Mouse (Mus musculus) erythroblast, embryonic 14.5 days (primary cell): ENCODE data around the gene Fbxo42. TPM values are rescaled to one million over a fixed set of nuclear protein-coding genes. Genes with fewer than 3 reads are reported as not detected.
"Not testable (repeated sequence)": the region's sequence is repeated elsewhere in the genome, so short reads cannot be mapped to it uniquely, and the experiment has no call there.

ENCODE experiments used
- H3K27me3 ChIP-seq: 2 replicates; pipeline ENCODE4 v1.6.1; 2012; ENCODE audit warnings: inconsistent platforms; ENCODE audit not compliant: control insufficient read depth
- H3K36me3 ChIP-seq: 2 replicates; pipeline ENCODE4 v1.6.1; 2012; ENCODE audit warnings: mild to moderate bottlenecking, inconsistent platforms; ENCODE audit not compliant: control insufficient read depth
- H3K4me1 ChIP-seq: 2 replicates; pipeline ENCODE4 v1.6.1; 2012; ENCODE audit warnings: inconsistent platforms; ENCODE audit not compliant: control insufficient read depth
- H3K4me3 ChIP-seq: replicated peaks from 2 replicates; pipeline ENCODE3; 2012; ENCODE audit warnings: moderate library complexity, mild to moderate bottlenecking, inconsistent platforms
- H3K9me3 ChIP-seq: 2 replicates; pipeline ENCODE4 v1.6.1; 2012; ENCODE audit warnings: low read length, inconsistent platforms, mixed read lengths; ENCODE audit not compliant: control insufficient read depth
- GATA1 ChIP-seq: IDR thresholded peaks from 2 replicates; pipeline ENCODE4 v1.6.1; 2012; ENCODE audit warnings: low read length, inconsistent platforms, mixed read lengths
- TAL1 ChIP-seq: IDR thresholded peaks from 3 replicates; pipeline ENCODE4 v1.6.1; 2012; ENCODE audit warnings: low read length, inconsistent platforms, mixed read lengths
- polyA plus RNA-seq: library from polyadenylated mRNA; stranded (reverse); fragments of >175 nt; gene quantifications from 2 replicates; pipeline ENCODE4 v1.2.3, GENCODE M21; 2012

Fbxo42 gene
- polyA plus RNA-seq, 1 experiment, result 6.2 TPM

- H3K36me3 ChIP-seq, result peaks cover 2% of the 10 kb centered on the region
- peaks cover 40% of the 10 kb centered on the region for H3K4me1 ChIP-seq
- TF ChIP-seq GATA1 (no peak), TAL1 (no peak)
- no peaks in the 10 kb centered on the region for H3K9me3 ChIP-seq
- peaks cover 4% of the 10 kb centered on the region for H3K27me3 ChIP-seq
- H3K4me3 ChIP-seq, result no peak overlapping the region
These were observed 5.4 kb upstream of the Fbxo42 start for GRCm38 (mm10) chr4:141142285-141142811.

GRCm38 (mm10) chr4:141145124-141145523 lies 2.6 kb upstream of the Fbxo42 start:
- H3K9me3 ChIP-seq, H3K4me3 ChIP-seq, H3K27me3 ChIP-seq: not testable (repeated sequence)
- H3K36me3 ChIP-seq, result peaks cover 11% of the 10 kb centered on the region
- peaks cover 37% of the 10 kb centered on the region for H3K4me1 ChIP-seq

GRCm38 (mm10) chr4:141146491-141147033 lies 1.2 kb upstream of the Fbxo42 start:
- Histone ChIP-seq H3K4me1 (peaks cover 40% of the 10 kb centered on the region), H3K27me3 (peaks cover 4% of the 10 kb centered on the region), H3K4me3 (peak overlapping the region; percentile 100), H3K9me3 (no peaks in the 10 kb centered on the region), H3K36me3 (peaks cover 24% of the 10 kb centered on the region)
- TF ChIP-seq TAL1 (no peak), GATA1 (no peak)

GRCm38 (mm10) chr4:141148009-141148801 lies 492 bp downstream of the Fbxo42 start:
- Histone ChIP-seq H3K4me3 (peak overlapping the region; percentile 100), H3K9me3 (no peaks in the 10 kb centered on the region), H3K4me1 (peaks cover 41% of the 10 kb centered on the region), H3K27me3 (peaks cover 4% of the 10 kb centered on the region), H3K36me3 (peaks cover 38% of the 10 kb centered on the region)
- TF ChIP-seq TAL1 (no peak), GATA1 (no peak)

- H3K36me3 ChIP-seq, result peaks cover 44% of the 10 kb centered on the region
- peak overlapping the region; percentile 100 for H3K4me3 ChIP-seq
- H3K4me1 ChIP-seq, result peaks cover 48% of the 10 kb centered on the region
- no peaks in the 10 kb centered on the region for H3K9me3 ChIP-seq
- H3K27me3 ChIP-seq, result no peaks in the 10 kb centered on the region
- no peak for TF ChIP-seq GATA1
- TF ChIP-seq TAL1, result no peak
These were observed 1.4 kb downstream of the Fbxo42 start for GRCm38 (mm10) chr4:141149116-141149515.

- H3K4me1 ChIP-seq, result peaks cover 89% of the 10 kb centered on the region
- no peak for TF ChIP-seq TAL1
- TF ChIP-seq GATA1, result no peak
- H3K36me3 ChIP-seq, result peaks cover 80% of the 10 kb centered on the region
- no peaks in the 10 kb centered on the region for H3K9me3 ChIP-seq
- no peaks in the 10 kb centered on the region for H3K27me3 ChIP-seq
- no peak overlapping the region for H3K4me3 ChIP-seq
These were observed 9.8 kb downstream of the Fbxo42 start for GRCm38 (mm10) chr4:141157485-141157884.

- TF ChIP-seq TAL1 (no peak), GATA1 (no peak)
- peak overlapping the region; percentile 17 for H3K4me3 ChIP-seq
- no peaks in the 10 kb centered on the region for H3K9me3 ChIP-seq
- H3K27me3 ChIP-seq, result no peaks in the 10 kb centered on the region
- peaks cover 85% of the 10 kb centered on the region for H3K36me3 ChIP-seq
- H3K4me1 ChIP-seq, result peaks cover 95% of the 10 kb centered on the region
These were observed 10.9 kb downstream of the Fbxo42 start for GRCm38 (mm10) chr4:141158609-141159008.

GRCm38 (mm10) chr4:141159093-141159492 lies 11.4 kb downstream of the Fbxo42 start:
- H3K4me1 ChIP-seq, result peaks cover 95% of the 10 kb centered on the region
- peaks cover 85% of the 10 kb centered on the region for H3K36me3 ChIP-seq
- no peak for TF ChIP-seq TAL1
- no peak for TF ChIP-seq GATA1
- H3K4me3 ChIP-seq, result peak overlapping the region; percentile 17
- H3K9me3 ChIP-seq, result no peaks in the 10 kb centered on the region
- no peaks in the 10 kb centered on the region for H3K27me3 ChIP-seq

GRCm38 (mm10) chr4:141159666-141160065 lies 12.0 kb downstream of the Fbxo42 start:
- peaks cover 83% of the 10 kb centered on the region for H3K36me3 ChIP-seq
- H3K27me3 ChIP-seq, result no peaks in the 10 kb centered on the region
- peaks cover 94% of the 10 kb centered on the region for H3K4me1 ChIP-seq
- TF ChIP-seq GATA1 (no peak), TAL1 (no peak)
- H3K9me3 ChIP-seq, result no peaks in the 10 kb centered on the region
- no peak overlapping the region for H3K4me3 ChIP-seq
